Comparison of ENCODE assay signal across 25 mouse cellular contexts in the genomic region with DNA sequence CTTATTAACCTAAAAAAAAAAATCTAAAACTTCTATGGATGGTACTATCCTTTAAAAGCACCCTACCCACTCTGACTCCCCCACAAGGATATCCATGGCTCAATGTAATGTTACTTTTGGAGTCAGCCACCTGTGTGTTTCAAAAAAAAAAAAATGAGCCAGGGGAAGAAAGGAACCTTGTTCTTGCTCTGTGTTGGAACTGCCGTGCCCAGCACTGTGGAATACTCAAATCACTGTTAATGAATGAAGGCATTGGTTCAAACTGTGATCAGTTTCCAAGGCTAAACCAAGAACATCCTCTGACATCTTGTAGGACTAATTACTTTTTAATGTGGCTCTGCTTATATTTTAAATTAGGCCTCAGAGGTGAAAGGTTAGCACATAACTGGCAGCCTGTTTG.
DNase-seq lines count a peak whose midpoint lies in the region; ATAC-seq and TF ChIP-seq lines count a peak whose summit lies in the region.
"Had no signal": no experiment of that assay in that cellular context is flagged by ENCODE, and none has a peak within 500 bp of the region (broad histone marks: within the 10 kb centered on the region; RNA-seq: fewer than 3 reads in every experiment).

No protein-coding gene starts in this region.

- H3K4me3 ChIP-seq in forebrain, postnatal 0 days (ENCODE audit: low read depth, low read length), result no peak overlapping the region
- H3K4me3 ChIP-seq in forebrain, embryonic 15.5 days, result no peak overlapping the region
- no peak overlapping the region for H3K4me3 ChIP-seq in kidney, postnatal 0 days (replicated peaks; ENCODE audit: low read depth, low read length)
- no peak overlapping the region for H3K4me3 ChIP-seq in stomach, embryonic 14.5 days (ENCODE audit: low read depth, low read length)
- H3K4me3 ChIP-seq: embryonic facial prominence, embryonic 12.5 days; forebrain, embryonic 10.5 days; gastrocnemius, adult 2 months; heart, embryonic 10.5 days; left cerebral cortex, adult 2 months; liver, embryonic 13.5 days; midbrain, embryonic 12.5 days; neural tube, embryonic 15.5 days had no signal

- no peak overlapping the region for H3K4me2 ChIP-seq in forebrain, postnatal 0 days (ENCODE audit: low read depth)
- H3K4me2 ChIP-seq in forebrain, embryonic 15.5 days (replicated peaks), result no peak overlapping the region
- H3K4me2 ChIP-seq in kidney, postnatal 0 days (ENCODE audit: low read length), result no peak overlapping the region
- no peak overlapping the region for H3K4me2 ChIP-seq in stomach, embryonic 14.5 days (replicated peaks; ENCODE audit: low read depth, low read length)
- H3K4me2 ChIP-seq: embryonic facial prominence, embryonic 12.5 days; liver, embryonic 13.5 days; midbrain, embryonic 12.5 days; neural tube, embryonic 15.5 days had no signal

- no peaks in the 10 kb centered on the region for H3K27me3 ChIP-seq in forebrain, postnatal 0 days (ENCODE audit: insufficient read depth, low read length)
- H3K27me3 ChIP-seq in forebrain, embryonic 15.5 days, result no peaks in the 10 kb centered on the region
- no peaks in the 10 kb centered on the region for H3K27me3 ChIP-seq in kidney, postnatal 0 days (ENCODE audit: insufficient read depth, low read length)
- H3K27me3 ChIP-seq in stomach, embryonic 14.5 days (ENCODE audit: control insufficient read depth, insufficient read depth, low read length), result no peaks in the 10 kb centered on the region
- H3K27me3 ChIP-seq: embryonic facial prominence, embryonic 12.5 days; liver, embryonic 13.5 days; midbrain, embryonic 12.5 days; neural tube, embryonic 15.5 days had no signal

- peak; percentile 51 for ATAC-seq in forebrain, postnatal 0 days
- ATAC-seq in forebrain, embryonic 15.5 days (replicated peaks), result no peak
- ATAC-seq in kidney, postnatal 0 days (replicated peaks; ENCODE audit: low FRiP score, low read depth), result peak; percentile 31; the same call in 1 of the 2 replicates
- no peak for ATAC-seq in stomach, embryonic 14.5 days (ENCODE audit: insufficient number of reproducible peaks, insufficient read depth, low FRiP score, low read depth)
- ATAC-seq: CD4-positive, CD25-positive, alpha-beta regulatory T cell, adult 4 months; intestine, postnatal 0 days had no signal

- no peak overlapping the region for H3K9ac ChIP-seq in forebrain, postnatal 0 days
- no peak overlapping the region for H3K9ac ChIP-seq in forebrain, embryonic 15.5 days (replicated peaks)
- H3K9ac ChIP-seq in kidney, postnatal 0 days (ENCODE audit: low read depth, low read length), result no peak overlapping the region
- no peak overlapping the region for H3K9ac ChIP-seq in stomach, embryonic 14.5 days (replicated peaks; ENCODE audit: low read depth, low read length)
- H3K9ac ChIP-seq: embryonic facial prominence, embryonic 12.5 days; liver, embryonic 13.5 days; midbrain, embryonic 12.5 days; neural tube, embryonic 15.5 days had no signal

- WGBS in forebrain, postnatal 0 days, result 53% methylated on average over 1 of the region's 1 CpGs
- WGBS in forebrain, embryonic 15.5 days, result 55% methylated on average over 1 of the region's 1 CpGs
- 47% methylated on average over 1 of the region's 1 CpGs for WGBS in kidney, postnatal 0 days
- WGBS in stomach, embryonic 14.5 days, result 86% methylated on average over 1 of the region's 1 CpGs

- no peak for DNase-seq in forebrain, postnatal 0 days
- DNase-seq in kidney, postnatal 0 days (ENCODE audit: low spot score), result no peak
- DNase-seq in kidney, adult 9 months, result no peak
- DNase-seq in brain, embryonic 14.5 days (ENCODE audit: low read depth), result peak; percentile 22
- DNase-seq in lung, postnatal 36 days, result no peak
- no peak for DNase-seq in adrenal gland, postnatal 10 days
- DNase-seq: cerebellum, adult 11-12 months; cerebellum, postnatal 10 days; gastrocnemius, adult 2 months; heart, postnatal 4 days; liver, embryonic 13.5 days; lung, adult 2 months; lung, postnatal 14 days; spleen, adult 18-20 months; thymus, postnatal 25 days had no signal

- H3K9me3 ChIP-seq in forebrain, postnatal 0 days (ENCODE audit: low read length), result no peaks in the 10 kb centered on the region
- no peaks in the 10 kb centered on the region for H3K9me3 ChIP-seq in forebrain, embryonic 15.5 days
- no peaks in the 10 kb centered on the region for H3K9me3 ChIP-seq in kidney, postnatal 0 days (replicated peaks; ENCODE audit: low read length)
- no peaks in the 10 kb centered on the region for H3K9me3 ChIP-seq in stomach, embryonic 14.5 days (ENCODE audit: control insufficient read depth, low read depth, low read length)
- H3K9me3 ChIP-seq: embryonic facial prominence, embryonic 12.5 days; forebrain, embryonic 10.5 days; heart, embryonic 10.5 days; liver, embryonic 13.5 days; midbrain, embryonic 12.5 days; neural tube, embryonic 15.5 days had no signal

- no peak for TF ChIP-seq CTCF in forebrain, postnatal 0 days (IDR thresholded peaks at IDR 0.05; ENCODE audit: low read depth)
- TF ChIP-seq CTCF in kidney, postnatal 0 days (IDR thresholded peaks at IDR 0.05; ENCODE audit: low read depth), result no peak
- no peak for TF ChIP-seq CTCF in brain, embryonic 14.5 days (IDR thresholded peaks at IDR 0.05; ENCODE audit: borderline replicate concordance, extremely low read depth, insufficient read depth, insufficient read length)

- H3K36me3 ChIP-seq in forebrain, postnatal 0 days (ENCODE audit: insufficient read depth), result no peaks in the 10 kb centered on the region
- no peaks in the 10 kb centered on the region for H3K36me3 ChIP-seq in forebrain, embryonic 15.5 days
- no peaks in the 10 kb centered on the region for H3K36me3 ChIP-seq in kidney, postnatal 0 days (ENCODE audit: insufficient read depth, low read length)
- H3K36me3 ChIP-seq in stomach, embryonic 14.5 days (ENCODE audit: control insufficient read depth, insufficient read depth, low read length), result no peaks in the 10 kb centered on the region
- H3K36me3 ChIP-seq: embryonic facial prominence, embryonic 12.5 days; forebrain, embryonic 10.5 days; heart, embryonic 10.5 days; liver, embryonic 13.5 days; midbrain, embryonic 12.5 days; neural tube, embryonic 15.5 days had no signal

- H3K27ac ChIP-seq in forebrain, postnatal 0 days (ENCODE audit: low read depth, low read length), result no peak overlapping the region
- no peak overlapping the region for H3K27ac ChIP-seq in forebrain, embryonic 15.5 days (replicated peaks)
- H3K27ac ChIP-seq in kidney, postnatal 0 days, result peak overlapping the region; percentile 39
- H3K27ac ChIP-seq in stomach, embryonic 14.5 days (ENCODE audit: low read length), result peak overlapping the region; percentile 27; the same call in 1 of the 2 replicates
- H3K27ac ChIP-seq: embryonic facial prominence, embryonic 12.5 days; forebrain, embryonic 10.5 days; gastrocnemius, adult 2 months; heart, embryonic 10.5 days; left cerebral cortex, adult 2 months; liver, embryonic 13.5 days; midbrain, embryonic 12.5 days; neural tube, embryonic 15.5 days had no signal

- H3K4me1 ChIP-seq in forebrain, postnatal 0 days (ENCODE audit: insufficient read depth), result no peaks in the 10 kb centered on the region
- no peaks in the 10 kb centered on the region for H3K4me1 ChIP-seq in forebrain, embryonic 15.5 days
- 0 out of 2 replicates have a peak, but pooled peaks cover 4% of the 10 kb centered on the region for H3K4me1 ChIP-seq in kidney, postnatal 0 days (replicated peaks; ENCODE audit: insufficient read depth, low read length)
- no peaks in the 10 kb centered on the region for H3K4me1 ChIP-seq in stomach, embryonic 14.5 days (ENCODE audit: control insufficient read depth, insufficient read depth, low read length)
- H3K4me1 ChIP-seq: embryonic facial prominence, embryonic 12.5 days; forebrain, embryonic 10.5 days; heart, embryonic 10.5 days; liver, embryonic 13.5 days; midbrain, embryonic 12.5 days; neural tube, embryonic 15.5 days had no signal

- no peak for TF ChIP-seq POLR2A in brain, embryonic 14.5 days (IDR thresholded peaks at IDR 0.05; ENCODE audit: borderline replicate concordance, extremely low read depth, insufficient read depth, insufficient read length, poor library complexity, severe bottlenecking)

Comparison
In these comparisons a context has a peak if more than half of its experiments do, and no peak if none do; other contexts are left out.
1. ATAC-seq: peak in forebrain, postnatal 0 days (single experiment) and kidney, postnatal 0 days (single experiment); none in forebrain, embryonic 15.5 days (single experiment) and stomach, embryonic 14.5 days (single experiment).
2. H3K27ac ChIP-seq: peak in kidney, postnatal 0 days (single experiment) and stomach, embryonic 14.5 days (single experiment); none in forebrain, postnatal 0 days (single experiment) and forebrain, embryonic 15.5 days (single experiment).